Mouse (Mus musculus) lung, embryonic 14.5 days (tissue): ENCODE results near the gene Kit. TPM values are rescaled to one million over a fixed set of nuclear protein-coding genes. Genes with fewer than 3 reads are reported as not detected.

Experiments
- ATAC-seq: fragments of 200-750 bp; cut with Nextera tagmentation; 2 replicates; pipeline ENCODE4 v1.8.0; 2017; ENCODE audit warnings: mild to moderate bottlenecking, moderate TSS enrichment, moderate library complexity; ENCODE audit not compliant: insufficient read depth
- DNase-seq: peaks from one replicate; pipeline ENCODE4 v3.0.0-alpha.2; 2015
- H3K27ac ChIP-seq: fragments of 300-500 bp; sonication (generic); 2 replicates; pipeline ENCODE4 v1.5.1; 2014; ENCODE audit warnings: low read depth, mild to moderate bottlenecking, moderate library complexity
- H3K27me3 ChIP-seq: fragments of 300-500 bp; sonication (generic); 2 replicates; pipeline ENCODE4 v1.6.1; 2014; ENCODE audit warnings: low read length, control low read depth; ENCODE audit not compliant: insufficient read depth
- H3K36me3 ChIP-seq: fragments of 300-500 bp; sonication (generic); 2 replicates; pipeline ENCODE4 v1.6.1; 2014; ENCODE audit warnings: control low read depth; ENCODE audit not compliant: insufficient read depth
- H3K4me1 ChIP-seq: fragments of 300-500 bp; sonication (generic); 2 replicates; pipeline ENCODE4 v1.6.1; 2014; ENCODE audit warnings: antibody characterized with exemption, control low read depth; ENCODE audit not compliant: insufficient read depth
- H3K4me2 ChIP-seq: fragments of 300-500 bp; sonication (generic); 2 replicates; pipeline ENCODE4 v1.6.1; 2014; ENCODE audit warnings: mild to moderate bottlenecking
- H3K4me3 ChIP-seq: fragments of 300-500 bp; sonication (generic); 2 replicates; pipeline ENCODE4 v1.5.1; 2014; ENCODE audit warnings: low read depth, low read length
- H3K9ac ChIP-seq: fragments of 300-500 bp; sonication (generic); 2 replicates; pipeline ENCODE4 v1.6.1; 2014
- H3K9me3 ChIP-seq: fragments of 300-500 bp; sonication (generic); 2 replicates; pipeline ENCODE4 v1.6.1; 2016; ENCODE audit warnings: low read depth, low read length, control low read depth
- CTCF ChIP-seq: IDR thresholded peaks from 2 replicates; pipeline ENCODE4 v1.5.1; 2016; ENCODE audit warnings: antibody characterized with exemption, low read depth
- WGBS: fragments of 180-500 bp; shearing (Covaris S2); extraction: QIAGEN DNeasy Blood & Tissue Kit; methylation state at CpG from one replicate; pipeline ENCODE4 v1.1.7; 2014; 5-methylcytosine and 5-hydroxymethylcytosine counted together
- polyA plus RNA-seq: library from polyadenylated mRNA; unstranded; fragments of >200 nt; fragmentation: Nextera tagmentation; extraction: Ambion mirVana; gene quantifications from 2 replicates; pipeline ENCODE4 v1.2.1, GENCODE M21; 2014

Kit gene
- polyA plus RNA-seq, 1 experiment from 2014 or later: 49.0 TPM

- 69% methylated on average over 1 of the region's 1 CpGs for WGBS
- no peak for TF ChIP-seq CTCF
- Histone ChIP-seq H3K27me3 (no peaks in the 10 kb centered on the region), H3K9ac (no peak overlapping the region), H3K9me3 (no peaks in the 10 kb centered on the region), H3K4me2 (no peak overlapping the region), H3K4me3 (no peak overlapping the region), H3K36me3 (no peaks in the 10 kb centered on the region), H3K27ac (no peak overlapping the region), H3K4me1 (no peaks in the 10 kb centered on the region)
- peak; percentile 72 for DNase-seq
- no peak for ATAC-seq
Observed at GRCm38 (mm10) chr5:75705421-75705820, 130.7 kb downstream of the Kit start.
